Mouse (Mus musculus): ENCODE results near the gene Atxn7l3. TPM values are rescaled to one million over a fixed set of nuclear protein-coding genes. Genes with fewer than 3 reads are reported as not detected.
A peak's percentile ranks its signal among the peaks of the same experiment; 100 is the strongest.

The Atxn7l3 gene
- total RNA-seq, 2 experiments from 2014 or later: 146 to 150 TPM

DNA sequence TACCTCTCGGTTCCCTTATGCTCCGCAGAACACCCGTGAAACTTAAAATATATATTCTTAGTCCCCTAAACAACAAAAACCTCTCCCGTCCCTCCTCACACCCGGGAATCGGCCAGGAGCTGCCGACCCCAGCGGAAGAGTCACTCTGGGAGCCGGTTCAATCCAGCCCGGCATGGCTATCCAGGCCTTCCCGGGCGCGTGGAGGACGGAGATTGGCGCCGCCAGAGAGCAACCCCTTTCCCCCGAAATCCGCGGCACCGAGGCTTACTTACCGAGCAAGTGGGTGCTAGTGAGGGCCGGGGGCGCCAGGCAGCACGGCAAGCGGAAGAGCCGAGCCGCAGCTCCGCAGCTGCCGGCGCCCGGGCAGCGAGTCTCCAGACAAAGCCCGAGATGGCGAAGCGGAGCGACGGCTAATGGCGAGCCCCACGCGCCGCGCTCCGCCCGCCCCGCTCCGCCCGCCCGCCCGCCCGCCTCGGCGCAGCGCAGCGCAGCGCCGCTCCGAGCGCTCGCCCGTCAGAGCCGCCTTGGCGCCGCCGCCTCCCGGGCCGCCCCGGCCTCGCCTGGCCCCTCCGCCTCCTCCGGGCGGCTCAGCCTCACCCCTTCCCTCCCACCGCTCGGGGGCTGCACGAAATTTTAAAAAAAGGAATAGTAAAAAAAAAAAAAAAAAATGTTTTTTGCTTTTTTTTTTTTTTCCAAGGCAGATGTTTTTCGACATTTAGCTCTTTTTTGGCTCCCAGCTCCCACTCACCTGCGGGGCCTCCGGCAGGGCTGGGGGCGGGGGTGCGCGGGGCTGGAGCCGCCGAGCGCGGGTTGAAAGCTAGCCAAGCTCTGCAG is 22.4 kb upstream of the Atxn7l3 start:
- DNase-seq (ENCODE audit: low spot score in 2 of 2): peak; percentile 64 to 68

GRCm38 (mm10) chr11:102317901-102318575 is 21.6 kb upstream of the Atxn7l3 start:
- DNase-seq (ENCODE audit: low spot score in 2 of 2): peak; percentile 68 to 78

- peak in 1 of 2 experiments; percentile 73 for DNase-seq (ENCODE audit: low spot score in 2 of 2)
Observed at GRCm38 (mm10) chr11:102317298-102317900, 21.0 kb upstream of the Atxn7l3 start.

DNA sequence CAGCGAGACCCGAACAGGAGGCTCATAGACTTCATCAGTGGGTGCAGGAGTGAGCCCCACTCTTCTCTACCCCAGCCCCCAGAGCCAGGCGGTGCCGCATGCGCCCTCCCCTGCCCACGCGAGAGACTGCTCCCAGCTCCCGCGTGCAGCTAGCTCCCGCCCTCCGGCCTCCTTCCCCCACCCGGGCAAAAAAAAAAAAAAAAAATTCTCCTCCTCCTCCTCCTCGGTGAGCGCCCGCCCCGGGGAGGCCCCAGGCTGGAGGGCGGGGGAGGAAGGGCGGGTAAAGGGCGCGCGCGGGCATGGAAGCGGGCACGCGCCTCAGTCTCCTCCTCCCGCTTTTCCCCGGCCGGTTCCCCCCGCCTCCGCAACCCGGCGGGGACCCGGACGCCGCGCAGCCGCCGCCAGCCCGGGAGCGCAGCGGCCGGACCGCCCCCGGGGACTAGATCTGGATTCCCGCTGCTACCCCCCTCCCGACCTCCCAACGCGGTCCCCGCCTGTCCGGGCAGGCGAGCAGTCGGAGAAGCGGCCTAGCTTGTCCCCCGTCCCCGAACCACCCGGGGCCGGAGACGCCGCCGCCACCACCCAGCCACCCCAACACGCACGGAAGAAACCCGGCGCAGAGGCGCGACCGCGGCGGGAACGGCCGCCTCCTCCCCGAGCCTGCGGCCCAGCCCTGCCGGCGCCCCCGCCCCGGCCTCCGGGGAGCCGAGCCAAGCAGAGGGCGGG is 20.3 kb upstream of the Atxn7l3 start:
- peak; percentile 85 to 90 for DNase-seq (ENCODE audit: low spot score in 2 of 2)

GRCm38 (mm10) chr11:102315690-102316571 is 19.5 kb upstream of the Atxn7l3 start:
- no peak for DNase-seq (ENCODE audit: low spot score in 2 of 2)

DNA sequence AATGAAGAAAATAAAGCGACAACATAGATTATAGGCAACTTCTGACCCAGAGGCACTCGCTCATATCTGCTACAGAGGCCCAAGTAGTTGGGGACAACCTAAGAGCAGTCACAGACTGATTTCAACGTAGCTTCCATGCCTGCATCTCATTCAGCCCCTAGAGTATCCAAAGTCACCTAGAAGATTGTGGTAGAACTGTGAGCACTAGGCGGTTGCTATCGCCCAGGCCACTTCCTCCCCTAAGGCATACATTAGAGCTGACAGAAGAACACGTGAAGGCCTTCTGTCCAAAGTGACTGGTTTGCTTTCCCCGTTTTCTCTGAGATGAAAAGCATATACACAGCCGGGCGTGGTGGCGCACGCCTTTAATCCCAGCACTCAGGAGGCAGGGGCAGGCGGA is 17.9 kb upstream of the Atxn7l3 start:
- DNase-seq (ENCODE audit: low spot score in 2 of 2): no peak

DNA sequence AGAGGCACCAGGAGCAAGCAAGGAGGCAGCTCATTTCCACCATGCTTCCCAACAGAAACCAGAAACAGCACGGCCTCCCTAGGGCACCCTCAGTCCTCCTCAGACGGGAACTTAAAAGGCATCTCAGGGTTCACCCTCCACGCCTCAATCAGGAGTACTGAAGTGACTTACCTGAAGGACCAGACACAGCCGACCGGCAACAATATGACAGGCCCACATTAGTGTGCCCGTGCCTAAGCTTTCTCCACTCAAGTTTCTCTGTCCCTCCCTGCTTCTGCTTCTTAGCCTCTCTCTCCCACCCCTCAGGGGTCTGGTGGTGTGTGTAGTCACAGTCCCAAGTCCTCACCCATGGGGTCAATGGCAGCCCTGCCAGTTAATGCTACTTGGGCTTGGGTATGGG is 16.2 kb upstream of the Atxn7l3 start:
- DNase-seq (ENCODE audit: low spot score in 2 of 2): no peak

DNA sequence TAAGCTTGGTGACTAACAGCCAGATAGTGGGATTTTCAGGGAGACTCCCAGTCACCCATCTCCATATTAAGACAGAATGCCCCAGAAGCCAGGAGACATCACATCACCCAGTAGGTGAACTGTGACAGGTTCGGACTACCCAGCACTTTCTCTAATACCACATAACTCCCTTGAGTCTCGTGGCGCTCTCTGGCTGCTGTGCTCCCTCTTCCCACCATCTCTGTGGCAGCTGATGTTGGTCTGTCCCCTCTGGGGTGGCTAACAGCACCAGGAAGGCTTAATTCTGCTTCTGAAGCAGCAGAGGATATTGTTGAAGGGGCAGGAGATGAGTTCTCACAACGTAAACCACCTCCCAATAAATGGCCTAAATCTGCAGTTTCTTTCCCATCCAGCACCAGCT is 15.5 kb upstream of the Atxn7l3 start:
- no peak for DNase-seq (ENCODE audit: low spot score in 2 of 2)

GRCm38 (mm10) chr11:102310768-102311695 is 14.6 kb upstream of the Atxn7l3 start:
- no peak for DNase-seq (ENCODE audit: low spot score in 2 of 2)

GRCm38 (mm10) chr11:102309821-102310617 is 13.6 kb upstream of the Atxn7l3 start:
- no peak for DNase-seq (ENCODE audit: low spot score in 2 of 2)

- peak; percentile 98 to 99 for DNase-seq (ENCODE audit: low spot score in 2 of 2)
Observed at GRCm38 (mm10) chr11:102308979-102309378, 12.5 kb upstream of the Atxn7l3 start.

GRCm38 (mm10) chr11:102308104-102308503 is 11.7 kb upstream of the Atxn7l3 start:
- DNase-seq (ENCODE audit: low spot score in 2 of 2): no peak

GRCm38 (mm10) chr11:102305359-102305758 is 8.9 kb upstream of the Atxn7l3 start:
- DNase-seq (ENCODE audit: low spot score in 2 of 2): no peak

DNA sequence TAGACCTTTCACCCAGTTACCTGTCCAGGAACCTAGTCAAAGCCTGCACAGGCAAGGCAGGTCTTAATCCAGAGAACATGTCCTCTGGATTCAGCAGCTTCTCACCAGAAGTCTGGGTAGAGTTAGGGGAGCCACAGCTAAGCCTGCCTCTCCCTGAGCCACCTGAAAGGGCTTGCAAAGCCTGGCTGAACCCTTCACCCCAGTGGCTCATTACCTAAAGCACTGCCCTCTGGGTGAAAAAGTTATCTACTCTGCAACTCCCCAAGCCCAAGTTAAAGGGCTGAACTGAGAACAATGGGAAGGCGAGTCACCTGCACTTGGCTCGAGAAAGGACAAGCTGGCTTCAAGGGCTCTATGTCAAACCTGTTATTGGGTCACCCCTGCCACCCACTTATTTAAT is 7.7 kb upstream of the Atxn7l3 start:
- DNase-seq (ENCODE audit: low spot score in 2 of 2): no peak

DNA sequence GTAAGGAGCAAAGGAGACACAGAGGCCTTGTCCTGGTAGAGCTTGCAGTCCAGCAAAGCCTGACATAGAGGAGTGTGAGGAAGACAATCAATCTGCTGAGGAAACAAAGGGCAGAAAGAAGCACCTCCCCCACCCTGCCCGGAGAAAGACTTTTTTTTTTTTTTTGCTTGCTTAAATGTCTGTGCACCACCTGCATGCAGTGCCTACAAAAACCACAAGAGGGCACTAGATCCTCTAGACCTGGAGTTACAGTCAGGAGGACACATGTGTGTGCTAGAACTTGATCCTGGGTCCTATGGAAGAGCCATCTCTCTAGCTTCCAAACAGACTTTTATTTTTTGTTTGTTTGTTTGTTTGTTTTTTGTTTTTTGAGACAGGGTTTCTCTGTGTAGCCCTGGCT is 3.4 kb upstream of the Atxn7l3 start:
- peak; percentile 61 to 68 for DNase-seq (ENCODE audit: low spot score in 2 of 2)

DNA sequence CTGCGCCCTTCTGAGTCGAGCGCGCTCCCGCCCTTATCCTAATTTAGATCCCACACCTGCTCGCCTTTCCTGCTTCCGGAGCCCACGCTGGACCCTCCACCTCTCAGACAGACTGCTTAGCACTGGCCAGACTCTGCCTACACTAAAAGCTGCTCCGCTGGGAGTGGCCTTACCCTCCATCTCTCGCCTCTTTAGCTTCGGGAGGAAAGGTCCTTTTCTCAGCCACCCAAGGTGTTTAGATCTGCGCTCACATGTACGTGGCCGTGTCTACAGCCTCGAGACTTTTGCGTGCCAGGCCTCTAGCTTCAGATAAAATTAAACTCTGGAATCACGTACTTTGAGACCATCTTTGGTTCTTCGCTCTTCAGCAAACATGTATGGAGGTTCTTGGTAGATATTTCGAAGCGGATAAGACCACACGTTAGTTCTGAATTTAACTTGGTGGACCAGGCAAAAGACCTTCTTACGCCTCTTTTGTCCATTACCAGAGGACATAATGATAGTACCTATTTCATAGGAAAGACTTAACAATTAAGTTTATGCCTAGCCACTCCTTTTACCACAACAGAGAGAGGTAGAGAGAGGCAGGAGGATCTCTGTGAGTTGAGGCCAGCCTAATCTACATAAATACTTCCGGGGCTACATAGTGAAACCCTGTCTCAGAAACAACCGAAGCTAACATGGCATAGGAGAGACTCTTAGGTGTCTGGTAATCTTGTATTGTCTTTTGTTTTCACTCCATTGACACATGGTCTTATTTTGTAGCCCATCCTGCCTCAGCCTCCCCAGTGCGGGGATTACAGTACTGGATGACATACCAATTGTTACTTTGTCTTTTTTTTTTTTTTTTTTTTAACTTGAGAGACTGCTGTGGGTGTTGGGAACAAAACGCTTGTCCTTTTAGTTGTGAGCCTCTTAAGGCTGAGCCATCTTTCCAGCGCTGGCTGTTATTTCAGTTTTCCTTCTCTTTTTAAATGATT is 1.4 kb upstream of the Atxn7l3 start:
- no peak for DNase-seq (ENCODE audit: low spot score in 2 of 2)

Data from layer of hippocampus, postnatal 10 days (tissue).